Mouse (Mus musculus) heart, postnatal 0 days (tissue): ENCODE data around the gene Epor. TPM values are rescaled to one million over a fixed set of nuclear protein-coding genes. Genes with fewer than 3 reads are reported as not detected.

ENCODE experiments used
- ATAC-seq: fragments of 200-750 bp; cut with Nextera tagmentation; 2 replicates; pipeline ENCODE4 v1.8.0; 2017; ENCODE audit warnings: low read depth, moderate number of reproducible peaks, moderate library complexity; ENCODE audit not compliant: insufficient read depth
- DNase-seq: peaks from one replicate; pipeline ENCODE4 v3.0.0-alpha.2; 2016; ENCODE audit warnings: low spot score
- H3K27ac ChIP-seq: fragments of 300-500 bp; sonication (generic); 2 replicates; pipeline ENCODE4 v1.5.1; 2014; ENCODE audit warnings: low read depth, mild to moderate bottlenecking
- H3K27me3 ChIP-seq: fragments of 300-500 bp; sonication (generic); 2 replicates; pipeline ENCODE4 v1.6.1; 2014; ENCODE audit warnings: low read length, mixed read lengths; ENCODE audit not compliant: control insufficient read depth, insufficient read depth
- H3K36me3 ChIP-seq: fragments of 300-500 bp; sonication (generic); replicated peaks from 2 replicates; pipeline ENCODE4 v1.6.1; 2014; ENCODE audit warnings: low read length, mixed read lengths; ENCODE audit not compliant: control insufficient read depth, insufficient read depth
- H3K4me1 ChIP-seq: fragments of 300-500 bp; sonication (generic); 2 replicates; pipeline ENCODE4 v1.6.1; 2014; ENCODE audit warnings: antibody characterized with exemption; ENCODE audit not compliant: control insufficient read depth, insufficient read depth
- H3K4me2 ChIP-seq: fragments of 300-500 bp; sonication (generic); 2 replicates; pipeline ENCODE4 v1.6.1; 2014; ENCODE audit warnings: low read depth, mild to moderate bottlenecking, low read length, moderate library complexity
- H3K4me3 ChIP-seq: fragments of 300-500 bp; sonication (generic); 2 replicates; pipeline ENCODE4 v1.5.1; 2014; ENCODE audit warnings: low read depth, low read length
- H3K9ac ChIP-seq: fragments of 300-500 bp; sonication (generic); replicated peaks from 2 replicates; pipeline ENCODE4 v1.6.1; 2014; ENCODE audit warnings: low read depth, low read length, mixed read lengths
- H3K9me3 ChIP-seq: fragments of 300-500 bp; sonication (generic); replicated peaks from 2 replicates; pipeline ENCODE4 v1.6.1; 2016; ENCODE audit warnings: low read length; ENCODE audit not compliant: control insufficient read depth
- CTCF ChIP-seq: IDR thresholded peaks from 2 replicates; pipeline ENCODE4 v1.5.1; 2016; ENCODE audit warnings: antibody characterized with exemption, control low read depth, low read depth
- EP300 ChIP-seq: IDR thresholded peaks from 2 replicates; pipeline ENCODE4 v1.6.1; 2016; ENCODE audit warnings: antibody characterized with exemption, low read depth
- WGBS: fragments of 180-500 bp; shearing (Covaris S2); extraction: QIAGEN DNeasy Blood & Tissue Kit; methylation state at CpG from one replicate; pipeline ENCODE4 v1.1.7; 2014; 5-methylcytosine and 5-hydroxymethylcytosine counted together
- polyA plus RNA-seq: library from polyadenylated mRNA; unstranded; fragments of >200 nt; fragmentation: Nextera tagmentation; extraction: Ambion mirVana; gene quantifications from 2 replicates; pipeline ENCODE4 v1.2.1, GENCODE M21; 2015
- total RNA-seq: library from RNA; depleted of rRNA; stranded (reverse); fragments of >200 nt; gene quantifications from 2 replicates; pipeline ENCODE4 v1.2.3, GENCODE M21; 2014; ENCODE audit warnings: low replicate concordance; rRNA removed

The Epor gene
- total RNA-seq (0.27 and 2.8 TPM in 2 replicates), polyA plus RNA-seq (2.6 and 3.4 TPM in 2 replicates)

DNA sequence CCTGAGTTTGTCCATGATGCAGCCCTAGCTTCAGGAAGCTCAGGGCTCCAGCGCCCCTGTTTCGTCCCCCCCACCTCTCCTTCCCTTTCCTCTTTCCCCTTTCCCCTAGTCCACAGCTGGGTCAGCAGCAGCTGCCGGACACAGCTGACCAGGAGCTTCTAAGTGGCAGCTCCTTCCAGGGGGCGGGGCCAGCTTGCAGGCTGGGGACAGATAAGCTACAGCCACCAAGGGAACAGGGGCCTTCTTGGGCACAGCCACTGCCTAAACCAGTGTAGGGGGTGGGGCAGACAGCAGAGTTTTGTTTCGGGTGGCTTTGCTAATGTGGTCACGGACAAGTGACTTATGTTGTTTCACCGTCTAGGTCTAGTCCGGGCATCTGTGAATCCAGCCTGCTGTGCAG lies at the start of gene Epor:
Epor (minus strand) TSS at position 90 of the 400 bp plus-strand sequence.
- H3K36me3 ChIP-seq, result no peaks in the 10 kb centered on the region
- DNase-seq (peak; percentile 46), ATAC-seq (peak; percentile 43; the same call in 1 of the 2 replicates)
- TF ChIP-seq CTCF, result no peak
- TF ChIP-seq EP300, result no peak
- peaks cover 25% of the 10 kb centered on the region for H3K27me3 ChIP-seq
- H3K9me3 ChIP-seq, result no peaks in the 10 kb centered on the region
- H3K4me3 ChIP-seq, result peak within 1 kb of the TSS; percentile 45
- no peak within 1 kb of the TSS for H3K27ac ChIP-seq
- 7% methylated on average over 8 of the region's 8 CpGs for WGBS
- H3K9ac ChIP-seq, result no peak within 1 kb of the TSS
- H3K4me1 ChIP-seq, result peaks cover 25% of the 10 kb centered on the region
- H3K4me2 ChIP-seq, result peak within 1 kb of the TSS; percentile 89

DNA sequence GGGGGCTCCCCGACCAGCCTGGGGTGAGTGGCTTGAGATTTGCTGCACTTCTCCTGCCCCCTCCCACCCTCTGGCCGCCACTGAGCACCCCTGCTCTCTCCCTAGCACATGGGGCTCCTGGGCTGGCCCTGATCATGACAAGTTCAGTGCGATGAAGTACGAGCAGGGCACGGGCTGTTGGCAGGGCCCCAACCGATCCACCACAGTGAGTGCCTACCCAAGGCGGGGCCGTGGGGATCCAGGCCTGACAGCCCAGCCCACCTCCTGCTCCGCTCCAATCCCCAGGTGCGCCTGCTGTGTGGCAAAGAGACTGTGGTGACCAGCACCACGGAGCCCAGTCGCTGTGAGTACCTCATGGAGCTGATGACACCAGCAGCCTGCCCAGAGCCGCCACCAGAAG lies 49.4 kb upstream of the Epor start:
- no peak for ATAC-seq
- Histone ChIP-seq H3K4me1 (no peaks in the 10 kb centered on the region), H3K27ac (no peak overlapping the region), H3K36me3 (peaks cover 69% of the 10 kb centered on the region), H3K4me3 (no peak overlapping the region), H3K9me3 (no peaks in the 10 kb centered on the region), H3K9ac (no peak overlapping the region), H3K4me2 (no peak overlapping the region), H3K27me3 (no peaks in the 10 kb centered on the region)
- DNase-seq, result no peak
- WGBS, result 88% methylated on average over 13 of the region's 13 CpGs
- TF ChIP-seq EP300, result no peak
- TF ChIP-seq CTCF, result no peak

DNA sequence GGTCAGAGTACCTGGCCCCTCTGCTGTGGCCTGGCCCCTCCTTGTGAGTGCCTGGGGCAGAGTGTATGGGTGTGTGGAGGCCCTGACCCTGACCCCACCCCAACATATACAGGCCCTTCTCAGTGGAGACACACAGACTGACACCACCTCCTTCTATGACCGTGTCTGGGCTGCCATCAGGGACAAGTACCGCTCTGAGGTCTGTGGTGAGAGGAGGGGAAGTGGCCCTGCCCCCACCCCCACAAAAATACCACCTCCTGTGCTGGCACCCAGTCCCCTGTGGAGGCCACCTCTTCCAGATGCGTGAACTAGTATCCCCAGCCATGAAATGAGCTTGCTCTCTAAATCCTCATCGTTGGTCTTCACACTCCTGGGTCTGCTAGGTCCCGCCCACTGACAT lies 47.7 kb upstream of the Epor start:
- DNase-seq (no peak), ATAC-seq (peak; percentile 45)
- Histone ChIP-seq H3K9ac (no peak overlapping the region), H3K9me3 (no peaks in the 10 kb centered on the region), H3K36me3 (peaks cover 86% of the 10 kb centered on the region), H3K4me1 (no peaks in the 10 kb centered on the region), H3K4me2 (no peak overlapping the region), H3K4me3 (no peak overlapping the region), H3K27ac (no peak overlapping the region), H3K27me3 (no peaks in the 10 kb centered on the region)
- 77% methylated on average over 5 of the region's 5 CpGs for WGBS
- TF ChIP-seq EP300, result no peak
- TF ChIP-seq CTCF, result no peak

DNA sequence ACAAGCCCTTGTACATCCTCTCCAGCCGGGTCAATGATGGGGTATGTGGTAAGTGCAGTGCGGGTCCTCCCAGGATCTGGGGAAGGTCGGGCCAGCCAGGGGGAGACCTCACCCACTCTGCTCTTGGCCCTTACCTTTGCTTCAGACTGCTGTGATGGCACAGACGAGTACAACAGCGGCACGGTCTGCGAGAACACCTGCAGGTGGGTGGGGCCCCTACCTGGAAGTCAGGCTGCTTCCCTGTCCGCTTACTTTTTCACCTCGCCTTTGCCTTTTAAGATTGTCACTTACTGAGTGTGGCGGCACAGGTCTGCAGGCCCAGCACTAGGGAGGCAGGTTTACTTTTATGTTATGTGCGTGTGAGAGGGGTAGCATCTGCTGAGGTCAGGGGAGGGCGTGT lies 41.2 kb upstream of the Epor start:
- WGBS, result 92% methylated on average over 12 of the region's 12 CpGs
- no peak for TF ChIP-seq EP300
- no peak for TF ChIP-seq CTCF
- H3K9ac ChIP-seq, result no peak overlapping the region
- H3K27ac ChIP-seq, result no peak overlapping the region
- H3K4me3 ChIP-seq, result no peak overlapping the region
- peaks cover 10% of the 10 kb centered on the region for H3K4me1 ChIP-seq
- DNase-seq (no peak), ATAC-seq (no peak)
- H3K9me3 ChIP-seq, result no peaks in the 10 kb centered on the region
- H3K27me3 ChIP-seq, result 0 out of 2 replicates have a peak, but pooled peaks cover 8% of the 10 kb centered on the region
- no peak overlapping the region for H3K4me2 ChIP-seq
- peaks cover 53% of the 10 kb centered on the region for H3K36me3 ChIP-seq

DNA sequence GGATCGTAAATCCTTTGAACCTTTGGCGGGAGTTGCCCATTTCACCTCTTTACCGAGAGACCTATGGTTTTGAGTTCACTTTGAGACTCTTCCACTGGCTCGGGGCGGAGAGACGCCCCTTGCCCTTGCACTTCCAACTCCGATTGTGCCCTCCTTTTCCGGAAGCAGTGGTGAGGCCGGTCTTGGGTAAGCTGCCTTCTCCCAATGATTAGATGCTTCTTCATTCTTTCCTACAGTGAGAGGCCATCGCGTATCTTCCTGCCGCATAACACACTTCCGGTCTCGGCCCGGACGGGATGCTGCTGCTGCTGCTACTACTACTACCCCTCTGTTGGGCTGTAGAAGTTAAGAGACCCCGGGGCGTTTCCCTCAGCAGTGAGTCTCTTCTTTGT lies 39.9 kb upstream of the Epor start:
- peak overlapping the region; percentile 67 for H3K4me3 ChIP-seq
- ATAC-seq (no peak), DNase-seq (peak; percentile 42)
- H3K27ac ChIP-seq, result peak overlapping the region; percentile 57
- 0 out of 2 replicates have a peak, but pooled peaks cover 8% of the 10 kb centered on the region for H3K27me3 ChIP-seq
- H3K9ac ChIP-seq, result peak overlapping the region; percentile 49
- TF ChIP-seq CTCF (no peak), EP300 (no peak)
- H3K9me3 ChIP-seq, result no peaks in the 10 kb centered on the region
- H3K36me3 ChIP-seq, result peaks cover 40% of the 10 kb centered on the region
- H3K4me2 ChIP-seq, result peak overlapping the region; percentile 76
- H3K4me1 ChIP-seq, result peaks cover 10% of the 10 kb centered on the region
- under 1% methylated on average over 18 of the region's 18 CpGs for WGBS
